Mouse (Mus musculus): ENCODE results near the gene Gna11.

The Gna11 gene

GRCm38 (mm10) chr10:81541363-81541762 is 3.6 kb downstream of the Gna11 start:
- peak; percentile 94 for DNase-seq

- no peak for DNase-seq
Observed at GRCm38 (mm10) chr10:81538321-81539048, 6.5 kb downstream of the Gna11 start.

- DNase-seq = no peak
Observed at GRCm38 (mm10) chr10:81537429-81537828, 7.6 kb downstream of the Gna11 start.

GRCm38 (mm10) chr10:81536734-81537133 is 8.3 kb downstream of the Gna11 start:
- DNase-seq = no peak

- DNase-seq = no peak
Observed at GRCm38 (mm10) chr10:81534826-81535225, 10.2 kb downstream of the Gna11 start.

- DNase-seq = peak; percentile 97
Observed at GRCm38 (mm10) chr10:81526779-81527178, 18.2 kb downstream of the Gna11 start.

GRCm38 (mm10) chr10:81525017-81525694 is 19.8 kb downstream of the Gna11 start:
- peak; percentile 91 for DNase-seq

GRCm38 (mm10) chr10:81524051-81524605 is 20.9 kb downstream of the Gna11 start, which contains the start of gene Gna15:
Gene Gna15 (minus strand): TSS chr10:81524225.
- peak; percentile 98 for DNase-seq

GRCm38 (mm10) chr10:81523570-81523969 is 21.4 kb downstream of the Gna11 start:
- DNase-seq = no peak

- DNase-seq = no peak
Observed at GRCm38 (mm10) chr10:81523142-81523541, 21.8 kb downstream of the Gna11 start.

- peak; percentile 92 for DNase-seq
Observed at GRCm38 (mm10) chr10:81519978-81520365, 25.0 kb downstream of the Gna11 start.

- peak; percentile 97 for DNase-seq
Observed at GRCm38 (mm10) chr10:81519227-81519977, 25.6 kb downstream of the Gna11 start.

- peak; percentile 95 for DNase-seq
Observed at GRCm38 (mm10) chr10:81518546-81518945, 26.4 kb downstream of the Gna11 start.

GRCm38 (mm10) chr10:81517227-81517626 is 27.8 kb downstream of the Gna11 start:
- DNase-seq = peak; percentile 92

- DNase-seq = no peak
Observed at GRCm38 (mm10) chr10:81513798-81514197, 31.2 kb downstream of the Gna11 start.

GRCm38 (mm10) chr10:81510246-81510810 is 34.7 kb downstream of the Gna11 start:
- DNase-seq = no peak

GRCm38 (mm10) chr10:81507691-81508489 is 37.1 kb downstream of the Gna11 start:
- DNase-seq = peak; percentile 86

GRCm38 (mm10) chr10:81507095-81507494 is 37.9 kb downstream of the Gna11 start:
- DNase-seq = no peak

- no peak for DNase-seq
Observed at GRCm38 (mm10) chr10:81505016-81505664, 39.9 kb downstream of the Gna11 start.

- DNase-seq = peak; percentile 98
Observed at GRCm38 (mm10) chr10:81502658-81503057, 42.3 kb downstream of the Gna11 start.

- DNase-seq = peak; percentile 90
Observed at GRCm38 (mm10) chr10:81501863-81502262, 43.1 kb downstream of the Gna11 start.
